Mouse (Mus musculus) neural tube, embryonic 15.5 days (tissue): ENCODE measurements around the gene Snph. TPM values are rescaled to one million over a fixed set of nuclear protein-coding genes. Genes with fewer than 3 reads are reported as not detected.
A peak's percentile ranks its signal among the peaks of the same experiment; 100 is the strongest.

Experiments
- ATAC-seq: fragments of 200-750 bp; cut with Nextera tagmentation; 2 replicates; pipeline ENCODE4 v1.8.0; 2017; ENCODE audit warnings: mild to moderate bottlenecking, moderate TSS enrichment, moderate library complexity; ENCODE audit not compliant: low FRiP score
- H3K27ac ChIP-seq: fragments of 300-500 bp; sonication (generic); replicated peaks from 2 replicates; pipeline ENCODE4 v1.5.1; 2015; ENCODE audit warnings: mild to moderate bottlenecking, inconsistent platforms
- H3K27me3 ChIP-seq: fragments of 300-500 bp; sonication (generic); replicated peaks from 2 replicates; pipeline ENCODE4 v1.6.1; 2015; ENCODE audit warnings: inconsistent platforms
- H3K36me3 ChIP-seq: fragments of 300-500 bp; sonication (generic); 2 replicates; pipeline ENCODE4 v1.6.1; 2015; ENCODE audit warnings: inconsistent platforms
- H3K4me1 ChIP-seq: fragments of 300-500 bp; sonication (generic); 2 replicates; pipeline ENCODE4 v1.6.1; 2015; ENCODE audit warnings: inconsistent platforms
- H3K4me2 ChIP-seq: fragments of 300-500 bp; sonication (generic); 2 replicates; pipeline ENCODE4 v1.6.1; 2015; ENCODE audit warnings: inconsistent platforms, mild to moderate bottlenecking, moderate library complexity
- H3K4me3 ChIP-seq: fragments of 300-500 bp; sonication (generic); replicated peaks from 2 replicates; pipeline ENCODE4 v1.5.1; 2015; ENCODE audit warnings: mild to moderate bottlenecking, inconsistent platforms
- H3K9ac ChIP-seq: fragments of 300-500 bp; sonication (generic); replicated peaks from 2 replicates; pipeline ENCODE4 v1.6.1; 2015; ENCODE audit warnings: mild to moderate bottlenecking, inconsistent platforms
- H3K9me3 ChIP-seq: fragments of 300-500 bp; sonication (generic); replicated peaks from 2 replicates; pipeline ENCODE4 v1.6.1; 2016; ENCODE audit warnings: inconsistent platforms
- WGBS: fragments of 180-500 bp; shearing (Covaris S2); methylation state at CpG from one replicate; pipeline ENCODE4 v1.1.7; 2015; ENCODE audit warnings: mixed read lengths; 5-methylcytosine and 5-hydroxymethylcytosine counted together
- polyA plus RNA-seq: library from polyadenylated mRNA; unstranded; fragments of >200 nt; fragmentation: Nextera tagmentation; extraction: Ambion mirVana; gene quantifications from 2 replicates; pipeline ENCODE4 v1.2.1, GENCODE M21; 2015

Gene Snph
- polyA plus RNA-seq, result 28.6 and 33.0 TPM in 2 replicates

GRCm38 (mm10) chr2:151632159-151632814 lies at the start of gene Snph:
Snph (minus strand) TSS chr2:151632593.
- H3K4me1 ChIP-seq, result peaks cover 49% of the 10 kb centered on the region

GRCm38 (mm10) chr2:151676234-151676633 lies 43.8 kb upstream of the Snph start:
- Histone ChIP-seq H3K27me3 (no peaks in the 10 kb centered on the region), H3K9ac (no peak overlapping the region), H3K9me3 (no peaks in the 10 kb centered on the region), H3K27ac (no peak overlapping the region), H3K4me1 (no peaks in the 10 kb centered on the region), H3K36me3 (no peaks in the 10 kb centered on the region), H3K4me3 (no peak overlapping the region), H3K4me2 (no peak overlapping the region)
- 69% methylated on average over 2 of the region's 2 CpGs for WGBS
- peak; percentile 38; the same call in 1 of the 2 replicates for ATAC-seq

More at GRCm38 (mm10) chr2:151632159-151632814, at the start of gene Snph:
- Histone ChIP-seq H3K4me2 (peak within 1 kb of the TSS; percentile 63), H3K9me3 (no peaks in the 10 kb centered on the region), H3K36me3 (no peaks in the 10 kb centered on the region), H3K4me3 (peak within 1 kb of the TSS; percentile 85), H3K9ac (peak within 1 kb of the TSS; percentile 92), H3K27me3 (0 out of 2 replicates have a peak, but pooled peaks cover 3% of the 10 kb centered on the region), H3K27ac (peak within 1 kb of the TSS; percentile 95)
- 0% methylated on average over 42 of the region's 47 CpGs for WGBS
- peak; percentile 92 for ATAC-seq

GRCm38 (mm10) chr2:151670968-151671329 lies 38.6 kb upstream of the Snph start:
- Histone ChIP-seq H3K4me3 (no peak overlapping the region), H3K27ac (no peak overlapping the region), H3K27me3 (0 out of 2 replicates have a peak, but pooled peaks cover 3% of the 10 kb centered on the region), H3K4me1 (peaks cover 8% of the 10 kb centered on the region; the same call in 1 of the 2 replicates), H3K36me3 (no peaks in the 10 kb centered on the region), H3K9ac (no peak overlapping the region), H3K4me2 (no peak overlapping the region), H3K9me3 (no peaks in the 10 kb centered on the region)
- WGBS, result 63% methylated on average over 1 of the region's 1 CpGs
- peak; percentile 53 for ATAC-seq

GRCm38 (mm10) chr2:151670026-151670967 lies 37.9 kb upstream of the Snph start:
- H3K9ac ChIP-seq, result peak overlapping the region; percentile 11; the same call in 1 of the 2 replicates
- WGBS, result 39% methylated on average over 45 of the region's 48 CpGs
- peaks cover 8% of the 10 kb centered on the region; the same call in 1 of the 2 replicates for H3K4me1 ChIP-seq
- peak overlapping the region; percentile 27 for H3K4me3 ChIP-seq
- H3K27me3 ChIP-seq, result 0 out of 2 replicates have a peak, but pooled peaks cover 3% of the 10 kb centered on the region
- peak; percentile 77 for ATAC-seq
- H3K36me3 ChIP-seq, result no peaks in the 10 kb centered on the region
- no peak overlapping the region for H3K27ac ChIP-seq
- H3K9me3 ChIP-seq, result no peaks in the 10 kb centered on the region
- H3K4me2 ChIP-seq, result peak overlapping the region; percentile 54

- H3K36me3 ChIP-seq, result no peaks in the 10 kb centered on the region
- no peak for ATAC-seq
- 0 out of 2 replicates have a peak, but pooled peaks cover 3% of the 10 kb centered on the region for H3K27me3 ChIP-seq
- no peak within 1 kb of the TSS for H3K4me2 ChIP-seq
- no peak within 1 kb of the TSS for H3K4me3 ChIP-seq
- no peaks in the 10 kb centered on the region for H3K9me3 ChIP-seq
- H3K9ac ChIP-seq, result no peak within 1 kb of the TSS
- no peak within 1 kb of the TSS for H3K27ac ChIP-seq
- H3K4me1 ChIP-seq, result peaks cover 8% of the 10 kb centered on the region; the same call in 1 of the 2 replicates
- 79% methylated on average over 3 of the region's 3 CpGs for WGBS
These were observed 36.0 kb upstream of the Snph start, which contains the start of gene Rad21l for GRCm38 (mm10) chr2:151668433-151668832. Rad21l (minus strand) TSS chr2:151668533.

- Histone ChIP-seq H3K4me2 (no peak overlapping the region), H3K27me3 (no peaks in the 10 kb centered on the region), H3K9me3 (no peaks in the 10 kb centered on the region), H3K4me1 (no peaks in the 10 kb centered on the region), H3K4me3 (no peak overlapping the region), H3K36me3 (no peaks in the 10 kb centered on the region), H3K27ac (no peak overlapping the region), H3K9ac (no peak overlapping the region)
- ATAC-seq, result no peak
- 72% methylated on average over 1 of the region's 1 CpGs for WGBS
These were observed 19.7 kb upstream of the Snph start for GRCm38 (mm10) chr2:151652053-151652452.

- no peaks in the 10 kb centered on the region for H3K9me3 ChIP-seq
- no peak for ATAC-seq
- H3K27me3 ChIP-seq, result 0 out of 2 replicates have a peak, but pooled peaks cover 3% of the 10 kb centered on the region
- H3K27ac ChIP-seq, result no peak overlapping the region
- WGBS, result 85% methylated on average over 2 of the region's 2 CpGs
- no peak overlapping the region for H3K9ac ChIP-seq
- H3K36me3 ChIP-seq, result no peaks in the 10 kb centered on the region
- H3K4me3 ChIP-seq, result no peak overlapping the region
- H3K4me1 ChIP-seq, result peaks cover 17% of the 10 kb centered on the region
- no peak overlapping the region for H3K4me2 ChIP-seq
These were observed 3.6 kb upstream of the Snph start for GRCm38 (mm10) chr2:151636015-151636402.

- Histone ChIP-seq H3K27me3 (0 out of 2 replicates have a peak, but pooled peaks cover 3% of the 10 kb centered on the region), H3K4me1 (peaks cover 23% of the 10 kb centered on the region), H3K4me2 (no peak overlapping the region), H3K36me3 (no peaks in the 10 kb centered on the region), H3K9ac (no peak overlapping the region), H3K4me3 (no peak overlapping the region), H3K9me3 (no peaks in the 10 kb centered on the region), H3K27ac (no peak overlapping the region)
- WGBS, result 64% methylated on average over 9 of the region's 9 CpGs
- ATAC-seq, result no peak
These were observed 3.1 kb upstream of the Snph start for GRCm38 (mm10) chr2:151635362-151636014.

- Histone ChIP-seq H3K27ac (no peak overlapping the region), H3K4me2 (peak overlapping the region; percentile 9; the same call in 1 of the 2 replicates), H3K9me3 (no peaks in the 10 kb centered on the region), H3K4me1 (peaks cover 29% of the 10 kb centered on the region), H3K36me3 (no peaks in the 10 kb centered on the region), H3K27me3 (0 out of 2 replicates have a peak, but pooled peaks cover 3% of the 10 kb centered on the region), H3K4me3 (no peak overlapping the region), H3K9ac (no peak overlapping the region)
- 22% methylated on average over 2 of the region's 2 CpGs for WGBS
- ATAC-seq, result no peak
These were observed 2.5 kb upstream of the Snph start for GRCm38 (mm10) chr2:151634903-151635302.

- H3K9me3 ChIP-seq, result no peaks in the 10 kb centered on the region
- no peak for ATAC-seq
- H3K4me1 ChIP-seq, result peaks cover 46% of the 10 kb centered on the region
- peak overlapping the region; percentile 85 for H3K4me3 ChIP-seq
- H3K4me2 ChIP-seq, result peak overlapping the region; percentile 63
- no peak overlapping the region for H3K27ac ChIP-seq
- H3K36me3 ChIP-seq, result no peaks in the 10 kb centered on the region
- H3K27me3 ChIP-seq, result 0 out of 2 replicates have a peak, but pooled peaks cover 3% of the 10 kb centered on the region
- WGBS, result 42% methylated on average over 5 of the region's 5 CpGs
- H3K9ac ChIP-seq, result no peak overlapping the region
These were observed 589 bp upstream of the Snph start for GRCm38 (mm10) chr2:151632982-151633381.
